Mouse (Mus musculus) cerebellum, postnatal 36 days (tissue): Measurements from ENCODE around the gene Cab39.

Experiments used
- DNase-seq, 2 experiments: peaks; one replicate each; pipeline ENCODE4 v3.0.0; 2021 to 2022; ENCODE audit warnings: mixed read lengths in 2 of 2

Gene Cab39

DNA sequence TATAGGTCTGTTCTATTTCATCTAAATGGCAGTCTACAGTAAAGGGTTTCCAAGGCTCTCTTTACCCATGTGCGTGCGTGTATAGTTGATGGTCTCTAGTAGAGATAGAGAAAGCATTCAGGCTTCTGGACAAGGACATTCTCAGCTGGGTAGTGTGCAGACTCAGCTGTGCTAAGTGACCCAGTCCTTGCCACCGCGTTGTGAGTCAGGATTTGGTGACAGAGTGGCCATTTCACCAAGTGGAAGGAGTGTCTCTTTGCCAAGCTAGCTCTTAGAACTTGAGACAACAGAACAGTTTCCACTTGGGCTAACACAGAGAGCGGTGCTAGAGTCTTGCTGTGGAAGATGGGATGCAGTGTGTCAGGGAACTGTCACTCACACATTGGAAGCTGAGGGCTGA is 57.6 kb downstream of the Cab39 start:
- DNase-seq, result no peak

- peak; percentile 67 to 68 for DNase-seq
These were observed 59.9 kb downstream of the Cab39 start for GRCm38 (mm10) chr1:85852996-85853689.

DNA sequence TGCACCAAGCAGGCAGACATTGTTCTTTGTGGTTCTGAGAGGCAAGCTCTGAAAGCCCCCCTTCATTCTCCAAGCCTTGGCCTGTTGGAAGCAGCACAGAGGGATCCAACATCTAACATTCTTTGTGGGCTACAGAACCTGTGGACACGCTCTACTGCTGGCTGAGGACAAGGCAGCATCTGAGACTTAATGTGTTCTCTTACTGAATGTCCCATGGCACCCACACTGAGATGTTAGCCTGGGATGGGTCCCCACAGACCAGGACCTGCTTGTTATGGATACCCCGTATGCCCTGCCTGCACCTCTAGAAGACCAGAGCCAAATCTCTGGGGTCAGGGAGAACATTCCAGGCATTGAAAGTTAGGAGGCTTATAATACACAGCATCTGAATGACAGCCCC is 60.6 kb downstream of the Cab39 start:
- DNase-seq, result no peak

DNA sequence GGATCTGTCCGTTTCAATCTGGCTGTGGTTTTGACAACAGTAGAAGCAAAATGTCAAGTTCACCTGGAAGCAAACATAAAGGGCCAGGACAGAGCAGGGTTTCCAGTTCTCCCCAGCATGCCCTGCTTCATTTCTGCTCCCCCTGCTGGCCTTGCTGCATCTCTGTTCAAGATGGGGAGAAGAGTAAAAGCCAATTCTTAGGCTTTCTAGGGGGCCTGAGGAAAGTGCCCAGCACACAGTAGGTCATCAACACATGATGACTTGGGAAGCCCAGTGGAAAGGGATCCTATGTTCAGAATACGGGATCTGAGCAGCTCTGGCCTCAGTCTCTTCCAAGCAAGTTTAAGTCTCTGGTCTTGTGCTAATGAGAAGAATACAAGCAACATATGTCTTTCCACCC is 61.2 kb downstream of the Cab39 start:
- no peak for DNase-seq

- DNase-seq, result no peak
These were observed 63.0 kb downstream of the Cab39 start for GRCm38 (mm10) chr1:85856266-85856665.

DNA sequence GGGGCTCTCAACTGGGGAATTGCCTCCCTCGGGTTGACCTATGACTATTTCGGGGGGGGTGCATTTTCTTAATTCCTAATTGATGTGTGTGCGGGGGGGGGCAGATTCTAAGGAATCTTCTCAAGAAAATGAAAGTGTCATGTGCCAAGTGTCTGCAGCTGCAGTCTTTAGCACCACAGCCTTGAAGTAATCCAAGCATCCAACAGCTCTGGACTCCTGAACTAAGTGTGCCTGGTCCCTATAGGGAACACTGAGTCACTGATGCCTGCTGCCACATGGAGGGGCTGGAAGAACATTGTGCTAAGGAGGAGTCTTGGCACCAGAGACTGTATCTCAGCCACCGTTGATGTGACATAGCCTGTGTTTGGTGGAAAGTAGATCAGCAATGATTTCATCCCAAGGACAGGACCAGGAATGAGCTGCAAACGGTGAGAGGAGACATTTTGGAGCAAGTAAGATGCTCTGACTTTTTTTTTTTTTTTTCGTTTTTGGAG is 64.1 kb downstream of the Cab39 start:
- DNase-seq, result no peak

- no peak for DNase-seq
These were observed 71.1 kb downstream of the Cab39 start for GRCm38 (mm10) chr1:85864383-85864782.

DNA sequence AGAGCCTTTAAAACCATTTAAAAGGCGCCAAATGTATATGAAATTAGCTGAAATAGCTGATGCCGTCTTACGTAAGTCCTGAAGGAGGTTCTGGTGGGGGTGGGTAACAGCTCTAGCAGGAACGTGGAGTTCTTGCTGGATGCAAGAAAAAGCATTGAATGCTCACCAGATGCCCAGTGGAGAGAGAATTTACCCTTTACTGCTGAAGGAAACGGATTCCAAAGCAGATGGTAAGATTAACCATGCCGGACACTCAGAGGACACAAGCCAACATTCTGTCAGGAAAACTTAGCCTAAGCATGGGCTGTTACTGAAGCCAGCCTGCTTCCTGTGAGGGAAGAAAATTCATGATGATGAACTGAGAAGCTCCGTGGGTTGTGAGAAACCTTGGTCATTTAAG is 76.8 kb downstream of the Cab39 start:
- peak in 1 of 2 experiments; percentile 26 for DNase-seq

DNA sequence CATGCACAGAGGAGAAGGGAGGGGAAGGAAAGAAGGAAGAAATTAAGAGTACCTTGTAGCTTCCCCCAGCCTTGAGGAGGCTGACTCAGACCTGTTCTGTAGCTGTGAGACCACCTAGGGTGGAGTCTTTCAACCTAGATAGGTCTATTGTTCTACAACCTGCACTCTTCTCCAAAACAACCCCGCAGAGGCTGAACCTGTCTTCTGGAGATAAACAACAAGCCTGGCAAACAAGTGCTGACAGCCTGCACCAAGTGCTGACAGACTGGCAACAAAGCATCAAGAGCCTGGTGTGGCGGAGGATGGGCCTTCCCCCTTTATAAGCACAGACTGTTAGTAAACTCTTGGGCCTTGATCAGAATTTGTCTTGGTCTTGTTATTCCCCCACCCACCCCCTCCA is 77.3 kb downstream of the Cab39 start:
- no peak for DNase-seq

DNA sequence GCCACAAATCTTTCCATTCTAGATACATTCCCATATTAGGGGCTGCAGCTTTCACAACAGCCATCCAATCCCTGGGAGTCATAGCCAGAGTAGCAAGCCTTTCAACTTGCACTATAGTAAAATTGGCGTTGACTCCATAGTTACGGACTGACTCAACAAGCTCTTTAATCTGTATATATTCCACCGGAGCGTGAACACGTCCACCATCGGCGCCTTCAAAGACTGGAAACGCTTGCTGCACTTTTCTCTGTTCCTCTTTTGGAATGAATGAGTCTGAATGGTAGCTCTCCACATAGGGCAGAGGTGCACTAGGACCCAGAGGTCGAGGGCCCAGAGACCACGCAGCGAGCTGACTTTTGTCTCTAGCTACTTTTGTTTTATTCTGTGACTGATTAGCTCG is 88.8 kb downstream of the Cab39 start:
- no peak for DNase-seq

GRCm38 (mm10) chr1:85887221-85887620 is 94.0 kb downstream of the Cab39 start:
- DNase-seq, result no peak

- DNase-seq, result peak; percentile 86 to 90
These were observed 101.0 kb downstream of the Cab39 start, which contains the start of gene Itm2c for GRCm38 (mm10) chr1:85894231-85894747. Gene Itm2c, plus strand, starts transcription at chr1:85894281.

DNA sequence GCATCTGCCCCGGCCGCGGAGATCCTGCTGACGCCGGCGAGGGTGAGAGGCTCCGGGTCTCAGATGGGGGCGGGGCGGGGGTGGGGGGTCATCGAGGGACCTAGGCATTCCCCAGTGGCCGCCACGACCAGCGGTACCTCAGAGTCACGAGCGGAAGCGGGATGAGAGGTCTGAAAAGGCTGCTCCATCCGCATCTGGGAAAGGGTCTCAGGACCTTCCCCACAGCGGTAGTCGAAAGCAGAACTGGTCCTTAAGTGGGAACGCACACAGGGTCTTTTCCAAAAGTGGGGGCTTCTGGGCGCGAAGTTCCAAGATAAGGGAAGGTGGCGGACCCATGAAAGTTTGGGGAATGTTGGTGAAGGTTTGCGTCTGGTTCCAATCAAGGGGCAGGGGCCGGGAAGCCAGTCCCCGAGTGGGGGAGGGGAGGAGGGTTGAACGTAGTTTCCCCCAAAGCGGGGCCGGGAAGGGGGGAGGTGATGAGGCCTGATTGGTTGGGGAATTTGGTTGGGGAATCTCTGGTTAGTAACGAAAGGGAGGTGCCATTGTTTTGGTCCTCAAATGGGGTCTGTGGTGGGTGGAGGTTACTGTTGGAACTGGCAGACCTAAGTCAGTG is 101.6 kb downstream of the Cab39 start:
- DNase-seq, result peak in 1 of 2 experiments; percentile 35

DNA sequence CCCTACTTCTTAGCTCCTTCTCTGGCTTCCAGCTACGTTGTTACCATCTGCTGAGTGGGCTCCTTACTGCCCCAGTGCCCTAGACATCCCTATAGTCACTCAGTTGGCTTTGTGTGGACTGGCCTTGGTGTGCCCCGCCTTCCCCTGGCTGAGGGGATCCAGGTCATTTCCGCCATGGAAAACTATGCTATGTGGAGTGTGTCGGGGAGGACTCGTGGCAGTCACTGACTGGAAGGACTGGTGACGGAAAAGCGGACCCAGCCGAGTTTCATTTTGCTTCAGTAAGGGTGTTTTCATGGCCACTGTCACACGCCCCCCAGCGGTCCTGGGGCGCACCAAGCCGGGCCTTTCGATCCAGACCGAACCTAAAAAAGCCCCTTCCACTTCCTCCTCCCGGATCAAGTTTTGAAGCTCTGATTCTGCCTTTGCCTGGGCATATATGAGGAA is 102.2 kb downstream of the Cab39 start:
- DNase-seq, result peak; percentile 60 to 64

GRCm38 (mm10) chr1:85896110-85896509 is 102.9 kb downstream of the Cab39 start:
- DNase-seq, result no peak

DNA sequence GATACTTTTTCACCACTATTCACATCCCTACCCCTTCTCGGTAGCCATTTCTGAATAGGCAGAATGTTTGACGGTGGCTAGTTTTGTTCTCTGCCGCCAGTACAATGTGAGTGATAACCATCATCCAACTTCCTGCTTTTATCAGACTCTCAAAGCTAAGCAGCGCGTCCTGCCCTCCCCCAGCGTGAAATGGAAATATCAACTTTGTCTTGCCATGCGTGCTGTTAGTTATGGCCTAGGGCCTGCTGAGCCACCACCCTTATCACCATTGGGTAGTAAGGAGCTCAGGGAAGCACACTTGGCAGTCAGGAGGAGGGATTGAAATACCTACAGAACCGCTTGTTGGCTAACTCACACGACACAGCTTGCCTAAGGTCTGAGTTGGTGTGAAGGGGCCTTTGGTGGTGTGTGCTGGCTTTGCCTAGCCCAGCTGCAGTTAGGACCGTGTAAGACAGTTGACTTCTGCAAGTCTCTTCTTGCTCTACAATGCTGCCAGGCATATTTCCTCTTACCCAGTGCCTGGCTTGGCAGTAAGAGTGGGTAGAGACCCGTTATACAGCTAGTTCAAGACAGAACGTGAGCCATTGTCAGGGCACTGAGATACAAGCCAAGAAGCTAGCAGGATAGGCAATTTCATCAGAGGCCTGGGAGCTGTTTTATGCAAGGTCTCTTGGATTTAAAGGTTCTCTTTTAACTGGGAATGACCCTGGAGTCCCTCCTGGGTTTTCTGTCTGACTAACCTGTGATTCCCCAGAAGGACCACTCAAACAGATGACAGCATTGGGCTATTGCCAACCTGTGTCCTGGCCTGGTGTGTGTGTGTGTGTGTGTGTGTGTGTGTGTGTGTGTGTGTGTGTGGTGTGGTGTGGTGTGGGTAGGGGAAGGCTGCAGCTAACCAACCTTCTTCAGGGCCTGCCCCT is 103.8 kb downstream of the Cab39 start:
- DNase-seq, result peak in 1 of 2 experiments; percentile 27

DNA sequence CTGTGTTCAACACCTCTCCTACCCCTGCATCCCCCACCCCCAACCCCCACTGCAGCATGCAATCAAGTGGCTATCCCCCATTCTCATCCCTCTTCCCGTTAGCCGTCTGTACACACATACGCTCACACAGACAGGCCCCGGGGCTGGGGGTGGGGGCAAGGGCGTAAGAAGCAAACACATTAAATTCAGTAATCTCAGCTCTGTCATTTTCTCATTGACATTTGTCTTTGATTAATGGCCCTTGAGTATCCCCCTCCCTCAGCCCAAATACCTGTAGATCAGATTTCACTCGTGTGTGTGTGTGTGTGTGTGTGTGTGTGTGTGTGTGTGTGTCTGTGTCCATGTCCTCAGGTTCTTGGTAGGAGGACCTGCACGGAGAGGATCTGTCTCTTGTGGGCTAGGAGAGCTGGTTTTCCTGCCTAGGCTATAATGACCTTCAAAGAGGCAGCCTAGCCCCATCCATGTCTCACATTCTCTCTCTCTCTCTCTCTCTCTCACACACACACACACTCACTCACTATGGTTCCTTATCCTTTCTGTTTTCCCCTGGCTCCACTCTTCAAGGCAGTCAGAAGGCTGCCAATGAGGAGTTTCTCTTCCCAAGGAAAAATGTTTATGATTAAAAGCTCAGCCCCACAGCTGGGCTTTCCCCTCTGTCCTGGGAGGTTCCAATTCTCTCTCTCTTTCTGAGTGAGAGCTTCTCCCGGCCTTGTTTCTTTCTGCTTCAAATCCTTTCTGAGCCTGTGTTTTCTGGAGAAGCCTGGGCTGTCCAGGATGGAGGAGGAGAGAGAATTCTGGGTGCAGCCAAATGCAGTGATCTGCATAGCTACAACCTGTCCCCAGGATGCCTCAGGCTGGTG is 104.9 kb downstream of the Cab39 start:
- no peak for DNase-seq

GRCm38 (mm10) chr1:85898761-85899387 is 105.6 kb downstream of the Cab39 start:
- peak; percentile 69 to 73 for DNase-seq

DNA sequence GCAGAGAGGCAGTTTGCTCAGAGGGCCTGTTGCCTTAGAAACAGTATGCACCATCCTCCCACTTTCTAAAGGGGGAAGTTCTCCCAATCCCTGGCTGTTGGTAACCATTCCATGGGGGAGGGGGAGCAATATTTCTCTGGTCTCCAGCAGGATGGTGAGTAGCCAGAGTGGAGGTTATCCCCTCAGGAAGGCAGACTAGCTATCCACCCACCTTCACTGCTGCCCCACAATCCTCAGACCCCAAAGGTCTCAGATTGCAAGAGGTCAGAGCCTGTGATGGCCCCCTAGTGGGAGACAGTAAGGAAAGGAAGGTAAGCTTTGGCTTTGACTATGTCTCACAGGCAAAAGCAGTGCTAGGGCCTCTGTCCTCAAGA is 106.1 kb downstream of the Cab39 start:
- peak in 1 of 2 experiments; percentile 20 for DNase-seq

- DNase-seq, result peak in 1 of 2 experiments; percentile 19
These were observed 107.5 kb downstream of the Cab39 start for GRCm38 (mm10) chr1:85900521-85901333.
